Mouse (Mus musculus): ENCODE data around the gene Inf2.

The Inf2 gene

DNA sequence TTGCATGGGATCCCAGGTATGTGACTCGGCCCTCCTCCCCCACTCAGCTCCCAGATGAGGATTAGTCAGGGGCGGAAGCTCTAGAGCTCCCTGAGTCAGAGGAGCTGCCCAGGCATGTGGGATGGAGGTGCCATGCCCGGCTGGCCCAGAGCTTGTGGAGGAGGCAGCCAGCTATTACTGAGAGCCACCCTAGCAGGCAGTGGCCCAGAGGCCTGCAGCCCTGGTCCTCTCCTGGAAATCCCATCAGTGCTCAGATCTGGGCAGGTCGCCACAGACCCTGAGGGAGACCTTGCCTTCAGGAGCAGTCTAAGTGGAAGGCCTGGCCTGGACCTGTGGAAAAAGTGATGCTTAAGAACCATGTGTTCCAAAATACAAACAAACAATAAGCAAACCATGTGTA is 7.0 kb downstream of the Inf2 start:
- DNase-seq (ENCODE audit: low spot score in 2 of 2), result no peak

- DNase-seq (ENCODE audit: low spot score in 2 of 2), result no peak
These were observed 7.9 kb downstream of the Inf2 start for GRCm38 (mm10) chr12:112596454-112596853.

DNA sequence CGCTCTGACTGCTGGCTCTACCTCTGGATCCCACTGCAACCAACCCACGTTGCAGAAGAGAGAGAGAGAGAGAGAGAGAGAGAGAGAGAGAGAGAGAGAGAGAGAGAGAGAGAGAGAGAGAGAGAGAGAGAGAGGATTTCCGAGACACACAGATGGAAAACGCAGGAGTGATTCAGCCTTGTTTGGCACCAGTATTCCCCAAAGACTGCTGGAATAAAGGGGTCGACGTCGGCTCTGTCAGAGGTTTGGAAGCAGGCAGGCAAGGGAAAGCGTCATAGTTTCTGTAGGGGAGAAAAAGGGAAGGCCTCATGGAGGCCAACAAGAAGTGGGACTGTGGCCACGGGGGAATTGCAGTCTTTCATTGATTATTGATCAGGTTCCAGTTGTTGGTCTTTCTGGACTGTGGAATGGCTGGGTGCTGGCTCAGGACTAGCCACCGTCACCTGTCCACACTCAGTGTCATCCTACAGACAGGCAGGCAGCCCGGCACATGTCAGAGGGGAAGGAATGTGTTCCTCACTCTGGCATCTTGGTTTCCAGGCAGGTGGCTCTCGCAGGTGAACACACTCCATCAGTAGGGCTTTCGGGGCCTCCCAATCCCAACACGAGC is 8.4 kb downstream of the Inf2 start:
- DNase-seq (ENCODE audit: low spot score in 2 of 2), result no peak

- no peak for DNase-seq (ENCODE audit: low spot score in 2 of 2)
These were observed 9.0 kb downstream of the Inf2 start for GRCm38 (mm10) chr12:112597618-112598017.

- no peak for DNase-seq (ENCODE audit: low spot score in 2 of 2)
These were observed 10.6 kb downstream of the Inf2 start for GRCm38 (mm10) chr12:112599198-112599597.

DNA sequence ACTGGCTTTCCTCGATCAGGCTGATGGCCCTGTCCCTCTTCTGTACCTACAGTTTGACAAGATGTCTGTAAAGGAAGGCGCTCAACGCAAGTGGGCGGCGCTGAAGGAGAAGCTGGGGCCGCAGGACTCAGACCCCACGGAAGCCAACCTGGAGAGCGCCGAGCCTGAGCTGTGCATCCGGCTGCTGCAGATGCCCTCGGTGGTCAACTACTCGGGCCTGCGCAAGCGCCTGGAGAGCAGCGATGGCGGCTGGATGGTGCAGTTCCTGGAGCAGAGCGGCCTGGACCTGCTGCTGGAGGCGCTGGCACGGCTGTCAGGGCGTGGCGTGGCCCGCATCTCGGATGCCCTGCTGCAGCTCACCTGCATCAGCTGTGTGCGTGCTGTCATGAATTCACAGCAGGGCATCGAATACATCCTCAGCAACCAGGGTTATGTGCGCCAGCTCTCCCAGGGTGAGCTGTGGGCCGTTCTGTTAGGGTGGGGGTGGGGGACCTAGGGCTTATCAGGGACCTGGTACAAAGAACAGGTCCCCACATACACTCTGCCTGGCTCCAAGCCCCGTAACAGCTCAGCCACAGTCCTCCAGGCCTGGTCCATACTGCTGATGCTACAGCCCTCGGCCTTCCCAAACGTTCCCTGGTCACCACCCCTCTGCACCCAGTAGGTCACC is 11.5 kb downstream of the Inf2 start:
- no peak for DNase-seq (ENCODE audit: low spot score in 2 of 2)

DNA sequence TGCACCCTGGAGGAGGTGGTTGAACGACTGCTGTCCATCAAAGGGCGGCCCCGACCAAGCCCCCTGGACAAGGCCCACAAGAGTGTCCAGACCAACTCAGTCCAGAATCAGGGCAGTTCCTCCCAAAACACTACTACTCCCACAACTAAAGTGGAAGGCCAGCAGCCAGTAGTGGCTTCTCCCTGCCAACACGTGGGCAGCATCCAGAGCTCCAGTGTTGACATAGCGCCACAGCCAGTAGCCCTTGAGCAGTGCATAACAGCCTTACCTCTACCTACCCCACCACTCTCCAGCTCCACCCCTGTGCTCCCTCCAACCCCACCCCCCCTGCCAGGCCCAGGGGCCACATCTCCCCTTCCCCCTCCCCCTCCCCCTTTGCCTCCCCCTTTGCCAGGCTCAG is 15.4 kb downstream of the Inf2 start:
- no peak for DNase-seq (ENCODE audit: low spot score in 2 of 2)

GRCm38 (mm10) chr12:112604709-112605649 is 16.4 kb downstream of the Inf2 start:
- DNase-seq (ENCODE audit: low spot score in 2 of 2), result no peak

GRCm38 (mm10) chr12:112605766-112606165 is 17.2 kb downstream of the Inf2 start:
- DNase-seq (ENCODE audit: low spot score in 2 of 2), result peak; percentile 65 to 76

- DNase-seq (ENCODE audit: low spot score in 2 of 2), result no peak
These were observed 18.4 kb downstream of the Inf2 start for GRCm38 (mm10) chr12:112606998-112607397.

DNA sequence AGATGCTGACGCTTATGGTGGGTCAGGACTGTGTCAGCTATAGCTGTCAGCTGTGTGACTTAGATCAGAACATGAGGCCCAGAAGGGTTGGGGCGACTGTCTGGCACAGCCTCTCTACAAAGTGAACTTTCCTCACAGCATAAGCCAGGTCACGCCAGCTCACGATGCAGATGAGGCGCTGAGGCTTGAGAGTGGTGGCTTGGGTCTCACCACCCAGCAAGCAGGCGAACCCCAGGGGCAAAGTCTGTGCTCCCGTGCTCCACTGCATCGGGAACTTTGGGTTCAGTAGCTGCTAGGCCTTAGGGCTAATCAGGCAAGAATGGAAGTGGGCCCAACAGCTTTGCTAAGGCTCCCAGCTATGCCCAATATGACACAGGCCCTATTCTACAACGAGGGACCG is 20.4 kb downstream of the Inf2 start:
- no peak for DNase-seq (ENCODE audit: low spot score in 2 of 2)

- DNase-seq (ENCODE audit: low spot score in 2 of 2), result peak in 1 of 2 experiments; percentile 20
These were observed 28.1 kb downstream of the Inf2 start for GRCm38 (mm10) chr12:112616668-112617067.

GRCm38 (mm10) chr12:112617184-112617583 is 28.6 kb downstream of the Inf2 start:
- peak; percentile 71 for DNase-seq (ENCODE audit: low spot score in 2 of 2)

DNA sequence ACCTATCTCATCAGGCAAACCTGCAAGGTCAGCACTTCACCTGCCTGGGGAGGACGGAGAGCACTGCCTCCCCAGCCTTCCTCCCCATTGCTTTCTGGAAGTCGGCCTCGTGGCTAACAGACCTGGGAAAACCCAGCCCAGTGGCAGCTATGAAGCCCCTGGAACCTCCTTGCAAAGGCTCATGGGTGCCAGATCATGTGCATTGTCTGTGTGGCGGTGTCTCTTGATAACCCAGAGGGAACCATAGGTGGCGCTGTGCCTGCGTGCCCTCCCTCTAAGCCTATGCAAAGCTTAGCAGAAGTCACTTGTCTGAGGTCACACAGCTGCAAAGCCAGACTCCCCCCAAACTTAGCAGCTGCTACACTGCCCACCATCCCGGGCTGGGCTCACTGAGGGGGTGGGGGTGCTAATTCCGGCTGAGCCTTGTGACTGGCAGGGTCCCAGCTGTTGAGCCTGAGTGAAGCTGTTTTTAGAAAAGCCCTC is 29.4 kb downstream of the Inf2 start:
- DNase-seq (ENCODE audit: low spot score in 2 of 2), result peak; percentile 89

- peak; percentile 67 to 79 for DNase-seq (ENCODE audit: low spot score in 2 of 2)
These were observed 30.5 kb downstream of the Inf2 start for GRCm38 (mm10) chr12:112618981-112619685.

- DNase-seq (ENCODE audit: low spot score in 2 of 2), result peak; percentile 85 to 90
These were observed 31.2 kb downstream of the Inf2 start, which contains the start of gene Adssl1 for GRCm38 (mm10) chr12:112619686-112620353. TSS of gene Adssl1 (plus strand) at chr12:112620045.

GRCm38 (mm10) chr12:112620354-112621061 is 31.9 kb downstream of the Inf2 start:
- peak; percentile 32 to 38 for DNase-seq (ENCODE audit: low spot score in 2 of 2)

- DNase-seq (ENCODE audit: low spot score in 2 of 2), result no peak
These were observed 33.3 kb downstream of the Inf2 start for GRCm38 (mm10) chr12:112621900-112622299.

DNA sequence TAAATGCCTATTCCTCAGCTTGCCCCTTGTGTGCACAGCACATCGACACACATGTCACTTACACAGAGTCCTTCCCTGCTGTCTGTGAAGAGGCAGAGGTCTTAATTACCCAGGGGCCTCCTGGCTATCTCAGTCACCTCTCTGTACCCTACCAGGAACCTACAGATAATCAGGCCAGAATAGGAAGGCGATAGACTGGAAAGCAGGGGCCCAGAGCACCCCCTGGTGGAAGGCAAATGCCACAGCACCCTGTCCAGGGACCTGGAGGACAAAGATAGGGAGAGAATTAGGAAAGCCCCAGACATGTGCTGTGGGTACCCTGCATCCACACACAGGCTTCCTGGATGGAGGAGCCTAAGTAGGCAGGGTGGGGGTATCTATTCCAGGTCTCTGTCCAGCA is 35.2 kb downstream of the Inf2 start:
- peak; percentile 57 to 67 for DNase-seq (ENCODE audit: low spot score in 2 of 2)

DNA sequence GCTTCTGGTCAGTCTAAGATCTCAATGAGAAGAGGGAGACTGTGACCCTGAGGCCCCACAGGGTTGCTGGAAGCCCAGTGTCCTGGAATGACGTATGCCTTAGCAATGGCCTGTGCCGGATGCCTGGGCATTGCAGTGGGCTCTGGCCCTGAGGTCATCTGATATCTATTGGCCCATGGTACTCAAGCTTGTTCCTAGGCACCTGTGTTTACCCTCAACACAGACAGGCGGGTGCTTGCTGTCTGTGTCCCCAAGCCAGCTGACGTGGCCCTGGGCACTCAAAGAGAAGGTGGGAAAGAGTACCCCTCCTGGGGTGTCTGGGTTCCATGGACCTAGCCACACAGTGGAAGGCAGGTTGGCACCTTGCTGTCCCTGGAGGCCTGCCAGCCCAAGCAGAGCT is 37.1 kb downstream of the Inf2 start:
- no peak for DNase-seq (ENCODE audit: low spot score in 2 of 2)

All from natural killer cell, adult 2 months (primary cell).